Mouse (Mus musculus): Measurements from ENCODE around the gene Slc4a2.

DNA sequence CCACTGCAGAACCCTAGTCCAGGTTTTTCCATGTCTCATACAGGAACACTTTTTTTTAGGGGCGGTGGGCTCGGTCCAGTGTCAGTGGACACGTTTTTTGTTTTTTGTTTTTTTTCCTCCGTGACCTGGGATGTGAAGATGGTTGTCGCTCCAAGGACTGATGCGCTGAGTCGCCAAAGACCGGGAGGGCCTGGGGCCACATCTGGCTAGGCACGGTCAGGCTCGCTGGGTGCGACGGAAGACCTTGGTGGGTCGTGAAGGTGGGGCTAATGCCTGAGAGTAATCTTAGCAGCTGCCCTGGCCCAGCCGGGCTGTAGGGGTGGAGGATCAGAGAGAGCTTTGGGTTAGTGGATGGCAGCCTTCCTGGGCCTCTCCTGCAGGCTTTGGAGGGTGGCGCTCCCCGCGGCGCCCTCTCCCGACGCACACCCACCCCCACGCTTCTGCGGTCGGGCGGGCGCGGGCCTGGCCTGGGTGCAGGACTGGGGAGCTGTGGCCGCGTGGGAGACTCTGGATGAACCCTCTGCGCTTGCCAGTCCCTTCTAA is 29.1 kb downstream of the Slc4a2 start:
- no peak for TF ChIP-seq CTCF (IDR thresholded peaks at IDR 0.05; ENCODE audit: insufficient read depth, low read length)
- no peak for TF ChIP-seq POLR2A (IDR thresholded peaks at IDR 0.05; ENCODE audit: borderline replicate concordance, extremely low read depth, low read depth, low read length)

All from lung, adult 2 months (tissue).